Mouse (Mus musculus) forebrain, embryonic 10.5 days (tissue): ENCODE data around the gene Efcab5. TPM values are rescaled to one million over a fixed set of nuclear protein-coding genes. Genes with fewer than 3 reads are reported as not detected.
A peak's percentile ranks its signal among the peaks of the same experiment; 100 is the strongest.
"Not testable (repeated sequence)": the region's sequence is repeated elsewhere in the genome, so short reads cannot be mapped to it uniquely, and the experiment has no call there.

ENCODE experiments used
- DNase-seq: peaks from one replicate; pipeline ENCODE4 v3.0.0-alpha.2; 2017; ENCODE audit warnings: low spot score; ENCODE audit errors: extremely low spot score
- H3K27ac ChIP-seq: fragments of 300-500 bp; sonication (generic); 2 replicates; pipeline ENCODE4 v1.5.1; 2016; ENCODE audit warnings: mild to moderate bottlenecking
- H3K27me3 ChIP-seq: fragments of 300-500 bp; sonication (generic); 2 replicates; pipeline ENCODE4 v1.6.1; 2016; ENCODE audit warnings: mild to moderate bottlenecking; ENCODE audit not compliant: poor library complexity, severe bottlenecking
- H3K36me3 ChIP-seq: fragments of 300-500 bp; sonication (generic); replicated peaks from 2 replicates; pipeline ENCODE4 v1.6.1; 2016; ENCODE audit warnings: mild to moderate bottlenecking, moderate library complexity
- H3K4me1 ChIP-seq: fragments of 300-500 bp; sonication (generic); 2 replicates; pipeline ENCODE4 v1.6.1; 2016
- H3K4me3 ChIP-seq: fragments of 300-500 bp; sonication (generic); 2 replicates; pipeline ENCODE4 v1.5.1; 2016; ENCODE audit warnings: mild to moderate bottlenecking, moderate library complexity
- H3K9me3 ChIP-seq: fragments of 300-500 bp; sonication (generic); 2 replicates; pipeline ENCODE4 v1.6.1; 2016; ENCODE audit warnings: mild to moderate bottlenecking, moderate library complexity
- WGBS: fragments of 180-500 bp; shearing (Covaris S2); methylation state at CpG from one replicate; pipeline ENCODE4 v1.1.7; 2016; 5-methylcytosine and 5-hydroxymethylcytosine counted together
- polyA plus RNA-seq: library from polyadenylated mRNA; unstranded; fragments of >200 nt; fragmentation: Nextera tagmentation; extraction: Ambion mirVana; gene quantifications from 2 replicates; pipeline ENCODE4 v1.2.1, GENCODE M21; 2016

Gene Efcab5
- polyA plus RNA-seq, 1 experiment from 2014 or later = 0.25 TPM

- H3K27ac ChIP-seq = no peak overlapping the region
- H3K4me3 ChIP-seq = no peak overlapping the region
- no peaks in the 10 kb centered on the region for H3K4me1 ChIP-seq
- no peak for DNase-seq
- no peaks in the 10 kb centered on the region for H3K36me3 ChIP-seq
- H3K27me3 ChIP-seq = peaks cover 12% of the 10 kb centered on the region; the same call in 1 of the 2 replicates
- no peaks in the 10 kb centered on the region for H3K9me3 ChIP-seq
- 73% methylated on average over 5 of the region's 5 CpGs for WGBS
Measured at GRCm38 (mm10) chr11:77084001-77084682, 104.6 kb downstream of the Efcab5 start.

GRCm38 (mm10) chr11:77079361-77079760 lies 109.4 kb downstream of the Efcab5 start:
- Histone ChIP-seq H3K27ac (no peak overlapping the region), H3K36me3 (peaks cover 21% of the 10 kb centered on the region), H3K4me3 (no peak overlapping the region), H3K4me1 (peaks cover 15% of the 10 kb centered on the region), H3K9me3 (no peaks in the 10 kb centered on the region), H3K27me3 (peaks cover 12% of the 10 kb centered on the region; the same call in 1 of the 2 replicates)
- no peak for DNase-seq
- WGBS = 95% methylated on average over 1 of the region's 1 CpGs

DNA sequence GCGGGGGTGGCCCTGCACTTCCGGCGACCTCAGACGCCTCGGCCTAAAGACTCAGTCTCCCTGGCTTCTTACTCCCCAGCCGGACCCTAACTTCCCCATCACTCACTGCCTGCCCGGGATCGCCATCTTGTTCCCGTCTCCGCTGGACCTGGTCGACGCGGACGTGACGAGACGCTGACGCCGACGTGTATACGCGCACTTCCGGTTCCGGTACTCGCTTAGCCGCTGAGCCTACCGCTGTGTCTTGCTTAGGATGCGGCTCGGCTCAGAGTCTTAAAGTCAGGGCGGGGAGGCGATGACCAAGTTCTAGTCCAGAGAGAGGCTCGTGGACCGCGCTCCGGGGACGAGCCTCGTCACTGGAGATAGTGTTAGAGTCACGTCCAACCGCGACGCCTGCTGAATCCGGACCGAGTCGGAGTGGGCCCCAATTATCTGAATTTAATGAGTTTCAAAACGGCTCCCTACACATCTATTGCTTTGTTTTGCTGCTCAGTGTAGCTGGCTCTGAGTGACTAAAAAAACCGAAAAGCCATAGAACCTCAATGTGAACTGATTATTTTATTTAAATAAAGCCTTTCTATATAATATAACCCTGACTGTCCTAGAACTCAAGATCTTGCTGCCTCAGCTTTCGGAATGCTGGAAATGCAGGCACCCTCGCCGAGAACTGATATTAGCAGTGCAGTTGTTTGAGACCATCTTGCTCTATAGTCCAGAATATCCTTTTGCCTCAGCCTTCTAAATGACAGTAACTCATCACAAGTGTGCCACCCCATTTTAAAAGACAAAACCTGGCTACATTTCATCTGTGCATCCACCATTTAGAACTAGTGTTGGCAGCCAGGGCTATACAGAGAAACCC lies 110.3 kb downstream of the Efcab5 start, which contains the start of gene Nsrp1:
Gene Nsrp1, minus strand, starts transcription at position 163 of the 862 bp plus-strand sequence.
- H3K27ac ChIP-seq = peak within 1 kb of the TSS; percentile 92
- no peaks in the 10 kb centered on the region for H3K9me3 ChIP-seq
- H3K27me3 ChIP-seq = peaks cover 12% of the 10 kb centered on the region; the same call in 1 of the 2 replicates
- peaks cover 15% of the 10 kb centered on the region for H3K4me1 ChIP-seq
- 5% methylated on average over 48 of the region's 48 CpGs for WGBS
- peaks cover 29% of the 10 kb centered on the region for H3K36me3 ChIP-seq
- peak; percentile 98 for DNase-seq
- peak within 1 kb of the TSS; percentile 75 for H3K4me3 ChIP-seq

GRCm38 (mm10) chr11:77077792-77078191 lies 111.0 kb downstream of the Efcab5 start:
- Histone ChIP-seq H3K27ac (peak overlapping the region; percentile 92), H3K4me1 (peaks cover 15% of the 10 kb centered on the region), H3K27me3 (peaks cover 12% of the 10 kb centered on the region; the same call in 1 of the 2 replicates), H3K4me3 (peak overlapping the region; percentile 75), H3K36me3 (peaks cover 36% of the 10 kb centered on the region), H3K9me3 (no peaks in the 10 kb centered on the region)
- 5% methylated on average over 16 of the region's 16 CpGs for WGBS
- peak; percentile 36 for DNase-seq

- peak overlapping the region; percentile 75 for H3K4me3 ChIP-seq
- 62% methylated on average over 4 of the region's 4 CpGs for WGBS
- peak overlapping the region; percentile 92 for H3K27ac ChIP-seq
Measured at GRCm38 (mm10) chr11:77077331-77077730, 111.4 kb downstream of the Efcab5 start.

GRCm38 (mm10) chr11:77070721-77071120 lies 118.0 kb downstream of the Efcab5 start:
- WGBS = 81% methylated on average over 4 of the region's 4 CpGs

More at GRCm38 (mm10) chr11:77077331-77077730, 111.4 kb downstream of the Efcab5 start:
- H3K9me3 ChIP-seq, DNase-seq: not testable (repeated sequence)
- H3K27me3 ChIP-seq = peaks cover 12% of the 10 kb centered on the region; the same call in 1 of the 2 replicates
- peaks cover 15% of the 10 kb centered on the region for H3K4me1 ChIP-seq
- peaks cover 41% of the 10 kb centered on the region for H3K36me3 ChIP-seq

GRCm38 (mm10) chr11:77068825-77069224 lies 119.9 kb downstream of the Efcab5 start:
- WGBS = 95% methylated on average over 4 of the region's 4 CpGs
- Histone ChIP-seq H3K27ac (no peak overlapping the region), H3K27me3 (no peaks in the 10 kb centered on the region), H3K4me1 (no peaks in the 10 kb centered on the region), H3K36me3 (peaks cover 80% of the 10 kb centered on the region), H3K9me3 (no peaks in the 10 kb centered on the region), H3K4me3 (no peak overlapping the region)
- DNase-seq = no peak

More at GRCm38 (mm10) chr11:77070721-77071120, 118.0 kb downstream of the Efcab5 start:
- H3K4me3 ChIP-seq = no peak overlapping the region
- H3K36me3 ChIP-seq = peaks cover 89% of the 10 kb centered on the region
- H3K27me3 ChIP-seq = no peaks in the 10 kb centered on the region
- no peaks in the 10 kb centered on the region for H3K9me3 ChIP-seq
- no peaks in the 10 kb centered on the region for H3K4me1 ChIP-seq
- H3K27ac ChIP-seq = no peak overlapping the region
- DNase-seq = no peak

DNA sequence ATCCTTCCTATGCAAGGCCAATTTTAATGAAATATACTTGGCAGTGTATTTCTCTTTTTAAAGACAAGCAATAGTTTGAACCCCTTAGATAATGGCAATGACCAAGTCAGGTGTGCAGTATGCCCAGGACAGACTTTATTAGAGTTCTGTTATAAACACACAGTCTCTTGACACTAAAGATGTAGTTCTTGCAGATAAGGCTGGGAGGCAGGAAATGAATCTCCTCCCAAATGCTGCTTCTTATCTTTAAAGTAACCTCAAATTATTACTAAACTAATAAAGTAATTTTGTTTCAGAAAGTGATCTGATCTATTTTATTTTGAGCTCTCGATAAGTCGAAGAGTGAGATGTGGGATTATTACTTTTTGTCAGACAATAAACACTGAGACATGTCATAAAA lies 125.4 kb downstream of the Efcab5 start:
- H3K4me1 ChIP-seq = no peaks in the 10 kb centered on the region
- no peaks in the 10 kb centered on the region for H3K27me3 ChIP-seq
- H3K36me3 ChIP-seq = peaks cover 39% of the 10 kb centered on the region
- no peak overlapping the region for H3K4me3 ChIP-seq
- 95% methylated on average over 2 of the region's 2 CpGs for WGBS
- H3K27ac ChIP-seq = no peak overlapping the region
- no peaks in the 10 kb centered on the region for H3K9me3 ChIP-seq
- no peak for DNase-seq

DNA sequence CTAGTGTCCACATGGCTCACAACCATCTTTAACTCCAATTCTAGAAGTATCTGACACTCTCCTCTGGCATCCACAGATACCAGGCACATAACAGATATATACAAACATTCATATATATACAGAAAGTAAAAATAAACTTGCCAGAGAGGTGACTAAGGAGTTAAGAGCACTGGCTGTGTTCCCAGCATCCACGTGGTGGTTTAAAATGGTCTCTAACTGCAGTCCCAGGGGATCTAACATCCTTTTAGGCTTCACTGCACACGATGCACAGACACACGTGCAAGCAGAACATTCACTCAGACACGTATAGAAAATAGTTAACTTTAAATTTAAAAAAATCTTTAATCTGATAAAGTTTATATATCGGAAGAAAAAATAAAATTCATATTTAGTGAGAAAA lies 126.8 kb downstream of the Efcab5 start:
- no peaks in the 10 kb centered on the region for H3K4me1 ChIP-seq
- no peak overlapping the region for H3K4me3 ChIP-seq
- 87% methylated on average over 5 of the region's 5 CpGs for WGBS
- no peak overlapping the region for H3K27ac ChIP-seq
- H3K36me3 ChIP-seq = peaks cover 29% of the 10 kb centered on the region
- no peaks in the 10 kb centered on the region for H3K9me3 ChIP-seq
- no peaks in the 10 kb centered on the region for H3K27me3 ChIP-seq
- no peak for DNase-seq

DNA sequence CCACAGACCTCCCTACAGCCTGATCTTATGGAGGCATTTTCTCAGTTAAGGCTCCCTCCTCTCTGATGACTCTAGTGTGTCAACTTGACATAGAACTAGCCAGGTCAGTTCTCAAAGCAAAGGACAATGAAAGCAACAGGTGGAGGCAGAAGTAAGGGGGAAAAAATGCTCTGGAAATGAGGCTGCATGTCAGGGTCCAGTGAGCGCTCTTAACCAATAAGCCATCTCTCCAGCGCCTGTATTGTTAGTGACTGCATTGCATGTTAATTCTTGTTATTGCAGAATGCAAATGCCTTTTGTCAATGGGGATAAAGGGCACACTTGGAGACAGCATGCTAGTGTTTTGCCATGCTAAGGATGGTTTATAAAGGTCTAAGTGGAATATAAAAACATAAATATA lies 146.0 kb downstream of the Efcab5 start:
- no peaks in the 10 kb centered on the region for H3K4me1 ChIP-seq
- no peaks in the 10 kb centered on the region for H3K9me3 ChIP-seq
- H3K27me3 ChIP-seq = no peaks in the 10 kb centered on the region
- H3K36me3 ChIP-seq = peaks cover 36% of the 10 kb centered on the region
- H3K4me3 ChIP-seq = no peak overlapping the region
- WGBS = 77% methylated on average over 2 of the region's 2 CpGs
- no peak overlapping the region for H3K27ac ChIP-seq
- no peak for DNase-seq

- no peak for DNase-seq
- H3K36me3 ChIP-seq = peaks cover 27% of the 10 kb centered on the region
- H3K27ac ChIP-seq = no peak overlapping the region
- no peak overlapping the region for H3K4me3 ChIP-seq
- H3K4me1 ChIP-seq = no peaks in the 10 kb centered on the region
- no peaks in the 10 kb centered on the region for H3K27me3 ChIP-seq
- 90% methylated on average over 4 of the region's 4 CpGs for WGBS
- H3K9me3 ChIP-seq = no peaks in the 10 kb centered on the region
Measured at GRCm38 (mm10) chr11:77041891-77042290, 146.9 kb downstream of the Efcab5 start.
